Mouse (Mus musculus): ENCODE measurements around the gene Them7.

DNA sequence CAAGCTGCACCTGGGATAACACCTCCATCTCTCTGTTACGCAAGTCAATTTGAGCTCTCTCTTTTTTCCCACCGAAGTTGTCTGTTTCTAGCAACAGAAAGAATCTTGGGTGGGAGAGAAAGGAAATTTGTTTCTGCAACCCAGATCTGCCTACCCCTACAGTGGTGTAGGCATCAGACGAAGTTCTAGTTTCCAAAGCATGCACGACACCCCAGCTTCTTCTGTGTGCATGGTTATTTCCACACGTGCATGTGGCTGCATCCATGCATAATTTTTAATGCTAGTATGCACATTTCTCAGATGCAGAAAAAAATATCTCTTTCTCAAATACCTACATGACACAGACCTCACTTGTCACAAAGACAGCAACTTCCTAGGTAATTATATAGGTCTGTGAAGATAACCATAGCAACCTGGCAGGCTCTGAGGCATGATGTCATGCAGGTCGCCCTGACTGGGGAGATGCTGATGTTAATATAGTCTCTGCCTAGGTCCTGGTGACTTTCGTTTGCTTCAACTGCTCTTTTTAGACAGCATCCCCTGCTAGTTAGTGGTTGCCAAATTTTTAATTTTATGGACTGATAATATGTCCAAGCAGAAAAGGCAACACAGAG lies 192.0 kb downstream of the Them7 start:
- TF ChIP-seq CTCF (IDR thresholded peaks at IDR 0.05; ENCODE audit: low read depth, low read length) (no peak), POLR2A (IDR thresholded peaks at IDR 0.05; ENCODE audit: extremely low read depth, insufficient read depth, low read length) (no peak)

Measured in liver, adult 2 months (tissue).